Mouse (Mus musculus) midbrain, embryonic 13.5 days (tissue): ENCODE measurements around the gene Dtnb. TPM values are rescaled to one million over a fixed set of nuclear protein-coding genes. Genes with fewer than 3 reads are reported as not detected.
A peak's percentile ranks its signal among the peaks of the same experiment; 100 is the strongest.
"Not testable (repeated sequence)": the region's sequence is repeated elsewhere in the genome, so short reads cannot be mapped to it uniquely, and the experiment has no call there.

ENCODE experiments used
- ATAC-seq: fragments of 200-750 bp; cut with Nextera tagmentation; 2 replicates; pipeline ENCODE4 v1.8.0; 2017; ENCODE audit warnings: mild to moderate bottlenecking, moderate TSS enrichment, moderate library complexity
- H3K27ac ChIP-seq: fragments of 300-500 bp; sonication (generic); 2 replicates; pipeline ENCODE4 v1.5.1; 2015; ENCODE audit warnings: inconsistent platforms, mild to moderate bottlenecking, moderate library complexity
- H3K27me3 ChIP-seq: fragments of 300-500 bp; sonication (generic); 2 replicates; pipeline ENCODE4 v1.6.1; 2015; ENCODE audit warnings: mild to moderate bottlenecking, inconsistent platforms
- H3K36me3 ChIP-seq: fragments of 300-500 bp; sonication (generic); 2 replicates; pipeline ENCODE4 v1.6.1; 2015; ENCODE audit warnings: mild to moderate bottlenecking, inconsistent platforms
- H3K4me1 ChIP-seq: fragments of 300-500 bp; sonication (generic); replicated peaks from 2 replicates; pipeline ENCODE4 v1.6.1; 2015; ENCODE audit warnings: inconsistent platforms
- H3K4me2 ChIP-seq: fragments of 300-500 bp; sonication (generic); replicated peaks from 2 replicates; pipeline ENCODE4 v1.6.1; 2015; ENCODE audit warnings: moderate library complexity, mild to moderate bottlenecking, inconsistent platforms
- H3K4me3 ChIP-seq: fragments of 300-500 bp; sonication (generic); replicated peaks from 2 replicates; pipeline ENCODE4 v1.5.1; 2015; ENCODE audit warnings: mild to moderate bottlenecking, inconsistent platforms
- H3K9ac ChIP-seq: fragments of 300-500 bp; sonication (generic); replicated peaks from 2 replicates; pipeline ENCODE4 v1.6.1; 2015; ENCODE audit warnings: mild to moderate bottlenecking, inconsistent platforms
- H3K9me3 ChIP-seq: fragments of 300-500 bp; sonication (generic); 2 replicates; pipeline ENCODE4 v1.6.1; 2016; ENCODE audit warnings: mild to moderate bottlenecking, inconsistent platforms
- WGBS: fragments of 180-500 bp; shearing (Covaris S2); methylation state at CpG from one replicate; pipeline ENCODE4 v1.1.7; 2015; 5-methylcytosine and 5-hydroxymethylcytosine counted together
- polyA plus RNA-seq: library from polyadenylated mRNA; unstranded; fragments of >200 nt; fragmentation: Nextera tagmentation; extraction: Ambion mirVana; gene quantifications from 2 replicates; pipeline ENCODE4 v1.2.1, GENCODE M21; 2015

Dtnb gene
- 28.9 and 34.6 TPM in 2 replicates for polyA plus RNA-seq

GRCm38 (mm10) chr12:3571787-3572580 lies at the start of gene Dtnb:
Gene Dtnb (plus strand): TSS chr12:3572381.
- 2% methylated on average over 82 of the region's 85 CpGs for WGBS
- peak within 1 kb of the TSS; percentile 90 for H3K9ac ChIP-seq

DNA sequence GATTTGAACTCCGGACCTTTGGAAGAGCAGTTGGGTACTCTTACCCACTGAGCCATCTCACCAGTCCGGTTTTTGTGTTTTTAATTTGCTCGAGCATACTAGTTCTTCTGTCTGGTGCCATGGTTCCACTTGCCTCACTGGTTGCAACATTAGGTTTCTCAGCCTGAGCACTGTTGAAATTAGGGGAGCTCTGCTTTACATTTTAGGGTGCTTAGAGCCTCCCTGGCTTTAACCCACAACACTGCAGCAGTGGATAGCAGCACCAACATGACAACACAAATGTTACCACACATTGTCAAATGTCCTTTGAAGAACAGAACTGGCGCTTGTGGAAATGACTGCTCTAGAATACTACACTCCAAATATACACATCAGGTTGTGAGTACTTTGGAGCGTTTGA lies 46.6 kb upstream of the Dtnb start:
- 91% methylated on average over 5 of the region's 5 CpGs for WGBS

More at GRCm38 (mm10) chr12:3571787-3572580, at the start of gene Dtnb:
- ATAC-seq = peak; percentile 89
- Histone ChIP-seq H3K27me3 (no peaks in the 10 kb centered on the region), H3K4me3 (peak within 1 kb of the TSS; percentile 82), H3K4me2 (peak within 1 kb of the TSS; percentile 76), H3K27ac (peak within 1 kb of the TSS; percentile 87), H3K9me3 (no peaks in the 10 kb centered on the region), H3K4me1 (peaks cover 19% of the 10 kb centered on the region), H3K36me3 (no peaks in the 10 kb centered on the region)

GRCm38 (mm10) chr12:3535446-3535845 lies 36.7 kb upstream of the Dtnb start:
- H3K27me3 ChIP-seq, H3K4me1 ChIP-seq, H3K4me3 ChIP-seq, ATAC-seq, H3K9ac ChIP-seq, H3K4me2 ChIP-seq, H3K27ac ChIP-seq, H3K9me3 ChIP-seq, H3K36me3 ChIP-seq: not testable (repeated sequence)
- WGBS = 96% methylated on average over 1 of the region's 1 CpGs

More for the DNA sequence above, 46.6 kb upstream of the Dtnb start:
- no peak for ATAC-seq
- no peaks in the 10 kb centered on the region for H3K4me1 ChIP-seq
- no peak overlapping the region for H3K4me2 ChIP-seq
- no peak overlapping the region for H3K27ac ChIP-seq
- H3K9me3 ChIP-seq = no peaks in the 10 kb centered on the region
- H3K4me3 ChIP-seq = no peak overlapping the region
- H3K27me3 ChIP-seq = no peaks in the 10 kb centered on the region
- no peak overlapping the region for H3K9ac ChIP-seq
- H3K36me3 ChIP-seq = no peaks in the 10 kb centered on the region

DNA sequence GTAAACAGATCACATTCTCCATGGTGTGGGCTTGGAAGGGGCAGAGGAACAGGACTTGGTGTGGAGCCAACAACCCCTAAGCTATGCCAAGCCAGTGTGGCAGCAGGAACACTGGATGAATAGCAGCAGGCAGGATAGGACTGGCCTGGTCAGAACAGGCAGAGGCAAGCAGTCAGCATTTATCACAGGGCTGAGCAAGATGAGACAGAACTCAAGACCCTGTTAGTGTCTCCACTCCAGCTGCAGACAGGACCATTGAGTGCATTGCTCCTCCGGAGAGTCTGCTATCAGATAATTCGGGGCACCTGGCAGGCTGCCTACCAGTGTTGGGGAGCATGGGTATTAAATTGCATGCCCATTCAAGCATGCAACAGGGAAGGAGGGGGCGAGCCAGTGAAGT lies 34.6 kb upstream of the Dtnb start:
- ATAC-seq = peak; percentile 34; the same call in 1 of the 2 replicates
- Histone ChIP-seq H3K4me3 (no peak overlapping the region), H3K27ac (no peak overlapping the region), H3K4me2 (no peak overlapping the region), H3K9ac (no peak overlapping the region), H3K36me3 (no peaks in the 10 kb centered on the region), H3K4me1 (no peaks in the 10 kb centered on the region), H3K9me3 (no peaks in the 10 kb centered on the region), H3K27me3 (no peaks in the 10 kb centered on the region)
- WGBS = 73% methylated on average over 3 of the region's 3 CpGs

GRCm38 (mm10) chr12:3538036-3538435 lies 34.1 kb upstream of the Dtnb start:
- H3K4me3 ChIP-seq = no peak overlapping the region
- no peak overlapping the region for H3K9ac ChIP-seq
- no peak overlapping the region for H3K4me2 ChIP-seq
- no peaks in the 10 kb centered on the region for H3K36me3 ChIP-seq
- H3K27me3 ChIP-seq = no peaks in the 10 kb centered on the region
- no peaks in the 10 kb centered on the region for H3K4me1 ChIP-seq
- no peak overlapping the region for H3K27ac ChIP-seq
- WGBS = 82% methylated on average over 1 of the region's 1 CpGs
- no peak for ATAC-seq
- no peaks in the 10 kb centered on the region for H3K9me3 ChIP-seq

DNA sequence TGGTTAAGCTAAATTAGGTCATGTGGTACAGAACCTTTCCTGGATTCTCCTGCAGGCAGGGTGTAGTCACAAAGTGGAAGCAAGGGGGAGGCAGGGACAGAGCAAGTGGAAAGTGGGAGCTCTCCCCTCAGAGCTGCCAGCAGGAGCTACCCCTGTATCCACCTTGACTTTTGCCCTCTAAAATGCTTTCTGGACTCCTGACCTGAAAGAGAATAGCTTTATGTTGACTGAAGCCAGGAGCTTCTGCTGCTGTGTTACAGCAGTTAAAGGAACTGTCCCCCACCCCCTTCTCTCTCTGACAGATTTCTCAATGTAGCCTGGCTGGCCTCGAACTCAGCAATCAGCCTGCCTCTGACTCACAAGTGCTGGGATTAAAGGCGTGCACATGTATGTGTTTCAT lies 32.6 kb upstream of the Dtnb start:
- no peak for ATAC-seq
- H3K4me3 ChIP-seq = no peak overlapping the region
- H3K27me3 ChIP-seq = no peaks in the 10 kb centered on the region
- 73% methylated on average over 2 of the region's 2 CpGs for WGBS
- no peak overlapping the region for H3K27ac ChIP-seq
- no peak overlapping the region for H3K4me2 ChIP-seq
- no peaks in the 10 kb centered on the region for H3K9me3 ChIP-seq
- no peak overlapping the region for H3K9ac ChIP-seq
- H3K4me1 ChIP-seq = no peaks in the 10 kb centered on the region
- H3K36me3 ChIP-seq = no peaks in the 10 kb centered on the region

DNA sequence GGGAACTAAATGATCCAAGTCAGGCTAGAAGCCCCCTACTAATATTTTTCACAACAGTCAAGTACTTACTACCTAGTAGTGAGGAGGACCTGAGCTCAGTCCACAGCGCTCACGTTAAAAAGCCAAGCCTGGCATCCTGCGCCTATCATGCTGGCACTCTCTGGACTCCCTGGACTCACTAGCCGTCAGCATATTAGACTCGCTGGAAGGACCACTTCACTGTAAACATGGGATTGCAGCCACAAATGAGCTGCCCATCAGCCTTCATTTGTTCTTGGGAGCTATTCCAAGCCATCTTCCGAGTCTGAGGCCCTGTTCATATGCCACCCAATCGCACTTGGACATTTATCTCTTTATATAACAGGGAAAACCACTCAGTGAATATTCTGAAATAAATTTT lies 31.3 kb upstream of the Dtnb start:
- Histone ChIP-seq H3K9ac (no peak overlapping the region), H3K9me3 (no peaks in the 10 kb centered on the region), H3K4me1 (no peaks in the 10 kb centered on the region), H3K27ac (no peak overlapping the region), H3K36me3 (no peaks in the 10 kb centered on the region), H3K4me3 (no peak overlapping the region), H3K4me2 (no peak overlapping the region), H3K27me3 (no peaks in the 10 kb centered on the region)
- no peak for ATAC-seq
- WGBS = 94% methylated on average over 7 of the region's 7 CpGs

GRCm38 (mm10) chr12:3545451-3545850 lies 26.7 kb upstream of the Dtnb start:
- Histone ChIP-seq H3K36me3 (no peaks in the 10 kb centered on the region), H3K9ac (no peak overlapping the region), H3K4me3 (no peak overlapping the region), H3K27ac (no peak overlapping the region), H3K4me1 (peaks cover 13% of the 10 kb centered on the region; the same call in 1 of the 2 replicates), H3K9me3 (no peaks in the 10 kb centered on the region), H3K27me3 (no peaks in the 10 kb centered on the region), H3K4me2 (no peak overlapping the region)
- ATAC-seq = no peak
- 61% methylated on average over 3 of the region's 3 CpGs for WGBS

DNA sequence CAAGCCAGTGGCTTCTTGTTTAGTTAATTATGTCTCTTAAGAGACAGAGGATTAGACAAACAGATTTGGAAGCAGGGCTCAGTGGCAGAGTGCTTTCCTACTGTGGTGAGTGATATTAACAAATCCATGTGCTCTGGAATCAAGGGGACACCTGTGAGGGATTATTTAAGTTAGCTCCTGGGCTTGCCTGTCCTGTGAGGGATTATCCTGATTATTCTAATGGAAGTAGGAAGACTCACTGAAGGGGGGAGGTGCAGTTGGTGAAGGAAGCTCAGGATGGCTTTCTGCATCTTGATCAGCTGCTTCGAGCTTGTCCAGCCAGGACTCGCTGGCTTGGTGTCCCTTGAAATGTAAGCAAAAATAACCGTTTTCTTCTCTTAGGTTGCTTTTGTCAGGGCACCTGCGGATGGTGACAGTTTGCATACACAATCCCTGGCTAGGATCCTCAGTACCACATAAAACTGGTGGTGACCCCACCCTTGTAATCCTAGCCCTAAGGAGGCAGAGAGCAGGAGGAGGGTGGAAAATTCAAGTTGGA lies 26.0 kb upstream of the Dtnb start:
- Histone ChIP-seq H3K4me2 (no peak overlapping the region), H3K4me3 (no peak overlapping the region), H3K9ac (no peak overlapping the region), H3K4me1 (peaks cover 13% of the 10 kb centered on the region; the same call in 1 of the 2 replicates), H3K27ac (no peak overlapping the region), H3K9me3 (no peaks in the 10 kb centered on the region), H3K36me3 (no peaks in the 10 kb centered on the region), H3K27me3 (no peaks in the 10 kb centered on the region)
- 12% methylated on average over 4 of the region's 4 CpGs for WGBS
- no peak for ATAC-seq

- Histone ChIP-seq H3K4me2 (no peak overlapping the region), H3K36me3 (no peaks in the 10 kb centered on the region), H3K9me3 (no peaks in the 10 kb centered on the region), H3K9ac (no peak overlapping the region), H3K27ac (no peak overlapping the region), H3K4me1 (peaks cover 13% of the 10 kb centered on the region; the same call in 1 of the 2 replicates), H3K27me3 (no peaks in the 10 kb centered on the region), H3K4me3 (no peak overlapping the region)
- WGBS = 28% methylated on average over 6 of the region's 6 CpGs
- no peak for ATAC-seq
Observed at GRCm38 (mm10) chr12:3546781-3547180, 25.4 kb upstream of the Dtnb start.

- Histone ChIP-seq H3K4me2 (no peak overlapping the region), H3K27me3 (no peaks in the 10 kb centered on the region), H3K4me3 (no peak overlapping the region), H3K36me3 (no peaks in the 10 kb centered on the region), H3K9me3 (no peaks in the 10 kb centered on the region), H3K4me1 (peaks cover 13% of the 10 kb centered on the region; the same call in 1 of the 2 replicates), H3K27ac (no peak overlapping the region), H3K9ac (no peak overlapping the region)
- 42% methylated on average over 4 of the region's 4 CpGs for WGBS
- no peak for ATAC-seq
Observed at GRCm38 (mm10) chr12:3547506-3547905, 24.7 kb upstream of the Dtnb start.

- WGBS = 59% methylated on average over 3 of the region's 3 CpGs
- Histone ChIP-seq H3K36me3 (no peaks in the 10 kb centered on the region), H3K9me3 (no peaks in the 10 kb centered on the region), H3K4me1 (peaks cover 13% of the 10 kb centered on the region; the same call in 1 of the 2 replicates), H3K4me2 (no peak overlapping the region), H3K27me3 (no peaks in the 10 kb centered on the region), H3K9ac (no peak overlapping the region), H3K4me3 (no peak overlapping the region), H3K27ac (no peak overlapping the region)
- ATAC-seq = no peak
Observed at GRCm38 (mm10) chr12:3547911-3548310, 24.3 kb upstream of the Dtnb start.
